Mouse (Mus musculus): ENCODE results near the gene Zfp93. TPM values are rescaled to one million over a fixed set of nuclear protein-coding genes. Genes with fewer than 3 reads are reported as not detected.

Gene Zfp93
- polyA plus RNA-seq, 1 experiment from 2014 or later, result 8.7 TPM

DNA sequence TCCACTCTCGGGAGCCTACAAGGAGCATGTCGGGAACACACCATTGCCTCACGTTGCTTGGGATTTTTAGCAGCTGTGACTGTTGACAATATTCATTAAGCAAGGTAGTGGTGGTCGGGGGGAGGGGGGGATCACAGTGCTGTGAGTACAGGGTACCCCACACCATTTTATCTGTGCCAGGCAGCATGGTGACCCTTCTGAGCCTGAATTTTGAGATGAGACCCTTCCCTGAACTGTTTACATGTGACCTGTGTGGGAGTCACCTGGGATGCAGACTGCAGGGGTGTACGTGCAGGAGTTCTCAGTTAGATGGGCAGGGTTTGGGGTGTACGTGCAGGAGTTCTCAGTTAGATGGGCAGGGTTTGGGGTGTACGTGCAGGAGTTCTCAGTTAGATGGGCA is 26.2 kb downstream of the Zfp93 start:
- no peak for ATAC-seq (ENCODE audit: low FRiP score, low TSS enrichment)
- no peak overlapping the region for H3K4me2 ChIP-seq (ENCODE audit: low read length)
- no peaks in the 10 kb centered on the region for H3K9me3 ChIP-seq (ENCODE audit: control insufficient read depth, low read length)
- WGBS, result 96% methylated on average over 7 of the region's 7 CpGs
- H3K36me3 ChIP-seq (ENCODE audit: control insufficient read depth, insufficient read depth, low read length), result peaks cover 60% of the 10 kb centered on the region
- no peak for DNase-seq
- H3K4me3 ChIP-seq (replicated peaks; ENCODE audit: low read depth, low read length), result no peak overlapping the region
- no peak overlapping the region for H3K9ac ChIP-seq (replicated peaks; ENCODE audit: low read length)
- H3K27ac ChIP-seq (replicated peaks; ENCODE audit: low read depth, low read length), result no peak overlapping the region
- H3K27me3 ChIP-seq (ENCODE audit: control insufficient read depth, insufficient read depth, low read length), result no peaks in the 10 kb centered on the region
- peaks cover 12% of the 10 kb centered on the region for H3K4me1 ChIP-seq (ENCODE audit: control insufficient read depth, insufficient read depth, low read length)

DNA sequence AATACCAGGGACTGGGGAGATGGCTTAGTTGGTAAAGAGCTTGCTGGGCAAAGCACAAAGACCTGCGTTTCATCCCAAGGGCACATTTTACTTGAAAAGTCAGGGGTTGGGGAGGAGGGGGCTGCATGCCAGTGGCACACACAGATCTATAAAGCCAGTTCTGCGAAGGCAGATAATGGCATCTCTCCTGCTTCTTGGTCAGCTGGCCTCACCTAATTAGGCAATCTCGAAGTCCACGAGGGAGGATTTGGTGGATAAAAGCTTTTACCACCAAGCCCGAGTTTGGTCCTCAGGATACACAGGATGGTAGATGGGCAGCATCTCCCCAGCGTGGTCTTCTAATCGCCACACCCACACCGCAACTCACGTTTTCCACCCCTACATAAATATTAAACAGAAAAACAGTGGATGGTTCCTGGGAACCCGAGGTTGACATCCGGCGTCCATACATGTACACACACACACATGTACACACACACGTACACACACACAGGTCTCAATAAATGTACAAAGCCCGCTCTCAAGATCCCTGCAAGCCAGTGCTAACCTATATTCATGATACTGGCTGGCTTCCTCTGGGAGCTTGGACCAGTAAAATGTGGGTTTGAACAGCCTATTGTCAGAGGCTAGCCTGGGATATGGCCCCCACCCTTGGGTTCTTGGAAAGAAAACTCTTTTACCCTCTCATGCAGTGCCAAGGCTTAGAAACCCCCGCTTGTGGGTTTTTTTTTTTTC is 27.3 kb downstream of the Zfp93 start:
- Histone ChIP-seq H3K36me3 (ENCODE audit: control insufficient read depth, insufficient read depth, low read length) (peaks cover 57% of the 10 kb centered on the region), H3K4me1 (ENCODE audit: control insufficient read depth, insufficient read depth, low read length) (peaks cover 12% of the 10 kb centered on the region), H3K27ac (replicated peaks; ENCODE audit: low read depth, low read length) (no peak overlapping the region), H3K27me3 (ENCODE audit: control insufficient read depth, insufficient read depth, low read length) (no peaks in the 10 kb centered on the region), H3K4me3 (replicated peaks; ENCODE audit: low read depth, low read length) (peak overlapping the region; percentile 75), H3K9me3 (ENCODE audit: control insufficient read depth, low read length) (no peaks in the 10 kb centered on the region), H3K9ac (replicated peaks; ENCODE audit: low read length) (peak overlapping the region; percentile 82; the same call in 1 of the 2 replicates), H3K4me2 (ENCODE audit: low read length) (peak overlapping the region; percentile 83)
- DNase-seq (no peak), ATAC-seq (ENCODE audit: low FRiP score, low TSS enrichment) (no peak)
- 90% methylated on average over 15 of the region's 15 CpGs for WGBS

DNA sequence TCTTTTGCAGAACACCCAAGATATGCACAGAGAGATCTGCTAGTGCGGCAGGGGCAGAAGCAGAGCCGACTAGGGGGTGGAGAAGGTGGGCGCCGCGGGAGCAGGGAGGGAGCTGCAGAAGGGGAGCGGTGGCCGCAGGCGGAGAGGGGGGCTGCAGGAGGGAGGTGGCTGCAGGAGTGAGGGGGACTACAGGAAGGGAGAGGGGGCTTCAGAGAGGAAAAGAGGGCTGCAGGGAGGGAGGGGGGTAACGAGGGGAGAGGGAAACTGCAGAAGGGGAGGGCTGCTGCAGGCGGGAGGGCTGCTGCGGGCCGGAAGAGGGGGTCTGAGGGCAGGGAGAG is 28.4 kb downstream of the Zfp93 start:
- no peaks in the 10 kb centered on the region for H3K9me3 ChIP-seq (ENCODE audit: control insufficient read depth, low read length)
- peak overlapping the region; percentile 75 for H3K4me3 ChIP-seq (replicated peaks; ENCODE audit: low read depth, low read length)
- H3K4me1 ChIP-seq (ENCODE audit: control insufficient read depth, insufficient read depth, low read length), result peaks cover 12% of the 10 kb centered on the region
- peak; percentile 53 for ATAC-seq (ENCODE audit: low FRiP score, low TSS enrichment)
- H3K27me3 ChIP-seq (ENCODE audit: control insufficient read depth, insufficient read depth, low read length), result no peaks in the 10 kb centered on the region
- H3K36me3 ChIP-seq (ENCODE audit: control insufficient read depth, insufficient read depth, low read length), result peaks cover 59% of the 10 kb centered on the region
- WGBS, result under 1% methylated on average over 12 of the region's 12 CpGs
- peak; percentile 54 for DNase-seq
- peak overlapping the region; percentile 82 for H3K9ac ChIP-seq (replicated peaks; ENCODE audit: low read length)
- peak overlapping the region; percentile 83 for H3K4me2 ChIP-seq (ENCODE audit: low read length)
- H3K27ac ChIP-seq (replicated peaks; ENCODE audit: low read depth, low read length), result peak overlapping the region; percentile 91

DNA sequence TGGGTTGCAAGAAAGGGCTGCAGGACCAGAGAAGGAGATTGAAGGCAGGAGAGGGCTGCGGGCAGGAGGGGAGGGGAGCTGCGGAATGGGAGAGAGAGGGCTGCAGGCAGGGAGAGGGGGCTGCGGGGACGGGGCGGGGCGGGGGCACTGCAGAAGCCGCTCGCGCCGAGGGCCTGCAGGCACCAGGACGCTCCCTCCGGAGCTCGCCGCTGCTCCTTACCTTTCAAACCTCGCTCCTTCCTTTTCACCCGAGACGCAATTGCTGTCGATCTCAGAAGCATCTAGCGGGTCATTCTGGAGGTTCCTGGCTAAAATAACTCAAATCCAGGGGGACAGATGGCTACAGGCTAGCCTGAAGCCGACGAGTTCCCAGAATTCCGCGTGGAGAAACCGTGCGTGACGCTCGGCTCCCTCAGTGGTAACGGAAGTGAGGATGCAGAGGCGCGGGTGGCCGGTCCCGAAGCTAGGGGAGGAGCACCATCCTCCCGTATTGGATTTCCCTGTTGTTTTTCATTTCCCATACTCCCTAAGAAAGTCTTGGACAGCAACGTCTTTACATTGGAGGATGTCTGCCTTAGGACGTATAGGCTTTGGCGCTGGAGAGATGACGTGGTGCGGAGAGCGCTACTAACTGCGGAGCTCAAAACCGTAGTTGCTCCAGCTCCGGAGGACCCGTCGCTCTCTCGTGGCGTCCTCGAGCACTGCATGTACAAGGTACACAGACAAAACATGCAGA is 28.9 kb downstream of the Zfp93 start:
- WGBS, result under 1% methylated on average over 46 of the region's 47 CpGs
- peak overlapping the region; percentile 75 for H3K4me3 ChIP-seq (replicated peaks; ENCODE audit: low read depth, low read length)
- DNase-seq, result peak; percentile 95
- ATAC-seq (ENCODE audit: low FRiP score, low TSS enrichment), result peak; percentile 89
- no peaks in the 10 kb centered on the region for H3K9me3 ChIP-seq (ENCODE audit: control insufficient read depth, low read length)
- H3K27ac ChIP-seq (replicated peaks; ENCODE audit: low read depth, low read length), result peak overlapping the region; percentile 91
- H3K4me1 ChIP-seq (ENCODE audit: control insufficient read depth, insufficient read depth, low read length), result peaks cover 12% of the 10 kb centered on the region
- H3K4me2 ChIP-seq (ENCODE audit: low read length), result peak overlapping the region; percentile 83
- H3K9ac ChIP-seq (replicated peaks; ENCODE audit: low read length), result peak overlapping the region; percentile 82
- H3K36me3 ChIP-seq (ENCODE audit: control insufficient read depth, insufficient read depth, low read length), result peaks cover 55% of the 10 kb centered on the region
- no peaks in the 10 kb centered on the region for H3K27me3 ChIP-seq (ENCODE audit: control insufficient read depth, insufficient read depth, low read length)

- Histone ChIP-seq H3K27ac (replicated peaks; ENCODE audit: low read depth, low read length) (peak overlapping the region; percentile 91), H3K9me3 (ENCODE audit: control insufficient read depth, low read length) (no peaks in the 10 kb centered on the region), H3K4me2 (ENCODE audit: low read length) (peak overlapping the region; percentile 83), H3K4me1 (ENCODE audit: control insufficient read depth, insufficient read depth, low read length) (peaks cover 12% of the 10 kb centered on the region), H3K36me3 (ENCODE audit: control insufficient read depth, insufficient read depth, low read length) (peaks cover 53% of the 10 kb centered on the region), H3K9ac (replicated peaks; ENCODE audit: low read length) (peak overlapping the region; percentile 82), H3K4me3 (replicated peaks; ENCODE audit: low read depth, low read length) (peak overlapping the region; percentile 75), H3K27me3 (ENCODE audit: control insufficient read depth, insufficient read depth, low read length) (no peaks in the 10 kb centered on the region)
- ATAC-seq (ENCODE audit: low FRiP score, low TSS enrichment), result peak; percentile 35
- WGBS, result under 1% methylated on average over 18 of the region's 18 CpGs
- DNase-seq, result peak; percentile 24
These were observed 29.7 kb downstream of the Zfp93 start for GRCm38 (mm10) chr7:24299823-24300481.

DNA sequence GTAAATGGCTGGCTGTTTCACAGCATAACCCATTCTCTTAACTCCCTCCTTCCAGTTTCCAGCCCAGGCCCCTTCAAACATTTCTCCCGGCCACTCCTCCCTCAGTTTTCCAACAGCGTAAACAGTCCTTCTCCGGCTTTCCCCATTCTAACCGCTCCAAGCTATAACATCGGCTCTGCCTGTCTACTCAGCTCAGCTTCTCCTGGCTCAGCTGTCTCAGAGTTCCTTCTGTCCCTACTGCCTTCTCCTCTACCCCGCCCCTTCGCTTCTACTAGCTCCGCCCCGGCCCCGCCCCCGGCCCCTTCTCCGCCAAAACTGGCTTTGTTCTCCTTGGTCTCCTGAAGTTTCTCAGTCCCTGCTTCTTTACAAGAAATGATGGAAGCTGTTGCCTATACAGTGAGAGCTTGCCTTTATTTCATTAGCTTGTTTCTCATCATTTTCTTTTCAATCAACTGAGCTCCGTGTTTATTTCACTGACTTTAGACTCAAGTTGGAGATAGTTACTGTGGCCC is 30.6 kb downstream of the Zfp93 start, which contains the start of gene Zfp61:
Zfp61 (minus strand) TSS at position 462 of the 512 bp plus-strand sequence.
- Histone ChIP-seq H3K4me3 (replicated peaks; ENCODE audit: low read depth, low read length) (peak within 1 kb of the TSS; percentile 75), H3K9me3 (ENCODE audit: control insufficient read depth, low read length) (no peaks in the 10 kb centered on the region), H3K27ac (replicated peaks; ENCODE audit: low read depth, low read length) (peak within 1 kb of the TSS; percentile 91; the same call in 1 of the 2 replicates), H3K36me3 (ENCODE audit: control insufficient read depth, insufficient read depth, low read length) (peaks cover 48% of the 10 kb centered on the region), H3K4me1 (ENCODE audit: control insufficient read depth, insufficient read depth, low read length) (peaks cover 12% of the 10 kb centered on the region), H3K4me2 (ENCODE audit: low read length) (peak within 1 kb of the TSS; percentile 83), H3K27me3 (ENCODE audit: control insufficient read depth, insufficient read depth, low read length) (no peaks in the 10 kb centered on the region), H3K9ac (replicated peaks; ENCODE audit: low read length) (peak within 1 kb of the TSS; percentile 82; the same call in 1 of the 2 replicates)
- ATAC-seq (ENCODE audit: low FRiP score, low TSS enrichment) (peak; percentile 57; the same call in 1 of the 2 replicates), DNase-seq (peak; percentile 79)
- 1% methylated on average over 13 of the region's 13 CpGs for WGBS

DNA sequence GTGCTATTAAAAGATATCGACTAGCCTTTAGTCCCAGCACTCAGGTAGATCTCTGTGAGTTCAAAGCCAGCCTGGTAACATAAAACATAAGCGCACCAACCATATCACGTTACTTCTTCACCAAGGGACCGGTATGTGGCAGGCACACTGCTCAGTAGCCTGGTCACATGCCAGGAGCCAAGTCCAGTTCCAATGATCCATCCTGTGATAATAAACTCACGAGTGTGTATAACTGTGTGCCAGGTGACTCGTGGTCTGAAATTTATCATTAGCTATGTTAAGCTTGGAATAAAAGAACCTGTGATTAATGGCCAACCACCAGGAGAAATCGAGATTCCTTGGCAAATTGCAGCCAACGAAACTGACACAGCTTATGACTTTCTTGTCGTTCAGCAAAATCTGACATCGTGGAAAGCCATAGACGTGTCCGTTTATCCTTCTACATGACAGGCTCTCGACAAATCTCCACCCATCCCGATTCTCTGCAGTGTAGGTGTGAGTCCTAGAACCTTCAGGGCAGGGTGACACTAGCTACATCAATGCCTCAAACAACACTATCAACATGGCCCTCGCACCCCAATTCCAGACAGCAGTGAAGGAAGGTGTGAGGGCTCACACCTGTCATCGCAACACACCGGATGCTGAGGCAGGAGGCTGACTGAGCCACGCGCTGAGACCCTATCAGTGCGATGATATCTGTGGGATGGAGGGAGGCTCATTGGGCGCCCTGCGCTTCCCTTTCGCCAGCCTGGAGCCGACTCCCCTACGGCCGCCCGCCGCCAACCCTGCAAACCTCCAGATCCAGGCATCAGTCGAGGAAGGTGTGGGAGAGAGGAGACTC is 45.7 kb downstream of the Zfp93 start:
- Histone ChIP-seq H3K27me3 (ENCODE audit: control insufficient read depth, insufficient read depth, low read length) (no peaks in the 10 kb centered on the region), H3K27ac (replicated peaks; ENCODE audit: low read depth, low read length) (peak overlapping the region; percentile 75), H3K9me3 (ENCODE audit: control insufficient read depth, low read length) (no peaks in the 10 kb centered on the region), H3K4me2 (ENCODE audit: low read length) (peak overlapping the region; percentile 80), H3K36me3 (ENCODE audit: control insufficient read depth, insufficient read depth, low read length) (peaks cover 17% of the 10 kb centered on the region), H3K4me3 (replicated peaks; ENCODE audit: low read depth, low read length) (peak overlapping the region; percentile 62), H3K4me1 (ENCODE audit: control insufficient read depth, insufficient read depth, low read length) (peaks cover 5% of the 10 kb centered on the region), H3K9ac (replicated peaks; ENCODE audit: low read length) (peak overlapping the region; percentile 90)
- WGBS, result 31% methylated on average over 29 of the region's 29 CpGs
- DNase-seq (no peak), ATAC-seq (ENCODE audit: low FRiP score, low TSS enrichment) (peak; percentile 80; the same call in 1 of the 2 replicates)

Measured in midbrain, embryonic 14.5 days (tissue).